Mouse (Mus musculus): ENCODE data around the gene Ccdc138. TPM values are rescaled to one million over a fixed set of nuclear protein-coding genes. Genes with fewer than 3 reads are reported as not detected.

Ccdc138 gene
- polyA plus RNA-seq, 1 experiment from 2014 or later = 10.7 TPM

- 87% methylated on average over 3 of the region's 3 CpGs for WGBS
- no peaks in the 10 kb centered on the region for H3K4me1 ChIP-seq
- H3K36me3 ChIP-seq = no peaks in the 10 kb centered on the region
- no peak overlapping the region for H3K4me2 ChIP-seq
- no peak overlapping the region for H3K4me3 ChIP-seq (replicated peaks)
- no peaks in the 10 kb centered on the region for H3K9me3 ChIP-seq (replicated peaks)
- no peak overlapping the region for H3K27ac ChIP-seq
- no peak for ATAC-seq (replicated peaks; ENCODE audit: low FRiP score)
- no peaks in the 10 kb centered on the region for H3K27me3 ChIP-seq
- no peak overlapping the region for H3K9ac ChIP-seq
Measured at GRCm38 (mm10) chr10:58595197-58595596, 97.4 kb downstream of the Ccdc138 start.

GRCm38 (mm10) chr10:58595821-58596220 lies 98.1 kb downstream of the Ccdc138 start:
- WGBS = 63% methylated on average over 5 of the region's 5 CpGs
- no peaks in the 10 kb centered on the region for H3K36me3 ChIP-seq
- H3K27me3 ChIP-seq = no peaks in the 10 kb centered on the region
- ATAC-seq (replicated peaks; ENCODE audit: low FRiP score) = no peak
- H3K4me3 ChIP-seq (replicated peaks) = no peak overlapping the region
- H3K4me2 ChIP-seq = no peak overlapping the region
- no peaks in the 10 kb centered on the region for H3K4me1 ChIP-seq
- H3K9ac ChIP-seq = no peak overlapping the region
- H3K27ac ChIP-seq = no peak overlapping the region
- no peaks in the 10 kb centered on the region for H3K9me3 ChIP-seq (replicated peaks)

- H3K9ac ChIP-seq = no peak overlapping the region
- H3K4me1 ChIP-seq = 0 out of 2 replicates have a peak, but pooled peaks cover 9% of the 10 kb centered on the region
- no peak for ATAC-seq (replicated peaks; ENCODE audit: low FRiP score)
- H3K36me3 ChIP-seq = no peaks in the 10 kb centered on the region
- no peaks in the 10 kb centered on the region for H3K27me3 ChIP-seq
- H3K27ac ChIP-seq = no peak overlapping the region
- no peaks in the 10 kb centered on the region for H3K9me3 ChIP-seq (replicated peaks)
- H3K4me2 ChIP-seq = no peak overlapping the region
- 85% methylated on average over 5 of the region's 5 CpGs for WGBS
- H3K4me3 ChIP-seq (replicated peaks) = no peak overlapping the region
Measured at GRCm38 (mm10) chr10:58600151-58600550, 102.4 kb downstream of the Ccdc138 start.

- Histone ChIP-seq H3K9me3 (replicated peaks) (no peaks in the 10 kb centered on the region), H3K4me2 (no peak overlapping the region), H3K27me3 (no peaks in the 10 kb centered on the region), H3K27ac (no peak overlapping the region), H3K9ac (no peak overlapping the region), H3K4me1 (0 out of 2 replicates have a peak, but pooled peaks cover 13% of the 10 kb centered on the region), H3K36me3 (no peaks in the 10 kb centered on the region), H3K4me3 (replicated peaks) (no peak overlapping the region)
- no peak for ATAC-seq (replicated peaks; ENCODE audit: low FRiP score)
- 10% methylated on average over 5 of the region's 5 CpGs for WGBS
Measured at GRCm38 (mm10) chr10:58600983-58601382, 103.2 kb downstream of the Ccdc138 start.

GRCm38 (mm10) chr10:58601431-58601901 lies 103.7 kb downstream of the Ccdc138 start:
- no peak overlapping the region for H3K4me2 ChIP-seq
- H3K9me3 ChIP-seq (replicated peaks) = no peaks in the 10 kb centered on the region
- no peak for ATAC-seq (replicated peaks; ENCODE audit: low FRiP score)
- H3K27me3 ChIP-seq = no peaks in the 10 kb centered on the region
- H3K4me3 ChIP-seq (replicated peaks) = no peak overlapping the region
- H3K27ac ChIP-seq = no peak overlapping the region
- 0 out of 2 replicates have a peak, but pooled peaks cover 13% of the 10 kb centered on the region for H3K4me1 ChIP-seq
- H3K36me3 ChIP-seq = no peaks in the 10 kb centered on the region
- H3K9ac ChIP-seq = no peak overlapping the region
- WGBS = 33% methylated on average over 6 of the region's 6 CpGs

- WGBS = 57% methylated on average over 7 of the region's 7 CpGs
- Histone ChIP-seq H3K27me3 (no peaks in the 10 kb centered on the region), H3K27ac (no peak overlapping the region), H3K4me1 (0 out of 2 replicates have a peak, but pooled peaks cover 13% of the 10 kb centered on the region), H3K4me2 (no peak overlapping the region), H3K36me3 (no peaks in the 10 kb centered on the region), H3K9me3 (replicated peaks) (no peaks in the 10 kb centered on the region), H3K9ac (no peak overlapping the region), H3K4me3 (replicated peaks) (no peak overlapping the region)
- no peak for ATAC-seq (replicated peaks; ENCODE audit: low FRiP score)
Measured at GRCm38 (mm10) chr10:58601946-58602345, 104.2 kb downstream of the Ccdc138 start.

- peak overlapping the region; percentile 41 for H3K27ac ChIP-seq
- no peaks in the 10 kb centered on the region for H3K36me3 ChIP-seq
Measured at GRCm38 (mm10) chr10:58604779-58605178, 107.0 kb downstream of the Ccdc138 start.

GRCm38 (mm10) chr10:58606356-58606755 lies 108.6 kb downstream of the Ccdc138 start:
- Histone ChIP-seq H3K27ac (no peak overlapping the region), H3K36me3 (no peaks in the 10 kb centered on the region), H3K9me3 (replicated peaks) (no peaks in the 10 kb centered on the region), H3K27me3 (no peaks in the 10 kb centered on the region), H3K9ac (no peak overlapping the region), H3K4me1 (0 out of 2 replicates have a peak, but pooled peaks cover 13% of the 10 kb centered on the region), H3K4me2 (no peak overlapping the region), H3K4me3 (replicated peaks) (no peak overlapping the region)
- 91% methylated on average over 3 of the region's 3 CpGs for WGBS
- no peak for ATAC-seq (replicated peaks; ENCODE audit: low FRiP score)

More at GRCm38 (mm10) chr10:58604779-58605178, 107.0 kb downstream of the Ccdc138 start:
- WGBS = 21% methylated on average over 2 of the region's 2 CpGs
- H3K4me2 ChIP-seq = no peak overlapping the region
- ATAC-seq (replicated peaks; ENCODE audit: low FRiP score) = peak; percentile 87
- H3K9me3 ChIP-seq (replicated peaks) = no peaks in the 10 kb centered on the region
- no peak overlapping the region for H3K4me3 ChIP-seq (replicated peaks)
- H3K4me1 ChIP-seq = 0 out of 2 replicates have a peak, but pooled peaks cover 13% of the 10 kb centered on the region
- no peaks in the 10 kb centered on the region for H3K27me3 ChIP-seq
- no peak overlapping the region for H3K9ac ChIP-seq

GRCm38 (mm10) chr10:58608858-58609257 lies 111.1 kb downstream of the Ccdc138 start:
- H3K9ac ChIP-seq = no peak overlapping the region
- H3K4me1 ChIP-seq = 0 out of 2 replicates have a peak, but pooled peaks cover 9% of the 10 kb centered on the region
- no peak for ATAC-seq (replicated peaks; ENCODE audit: low FRiP score)
- no peaks in the 10 kb centered on the region for H3K27me3 ChIP-seq
- no peak overlapping the region for H3K4me2 ChIP-seq
- no peaks in the 10 kb centered on the region for H3K36me3 ChIP-seq
- WGBS = 80% methylated on average over 3 of the region's 3 CpGs
- H3K4me3 ChIP-seq (replicated peaks) = no peak overlapping the region
- H3K9me3 ChIP-seq (replicated peaks) = no peaks in the 10 kb centered on the region
- no peak overlapping the region for H3K27ac ChIP-seq

GRCm38 (mm10) chr10:58610484-58611261 lies 112.9 kb downstream of the Ccdc138 start:
- no peak for ATAC-seq (replicated peaks; ENCODE audit: low FRiP score)
- no peak overlapping the region for H3K27ac ChIP-seq
- 79% methylated on average over 7 of the region's 7 CpGs for WGBS
- no peaks in the 10 kb centered on the region for H3K27me3 ChIP-seq
- H3K4me1 ChIP-seq = no peaks in the 10 kb centered on the region
- H3K36me3 ChIP-seq = no peaks in the 10 kb centered on the region
- no peak overlapping the region for H3K4me2 ChIP-seq
- H3K4me3 ChIP-seq (replicated peaks) = no peak overlapping the region
- no peak overlapping the region for H3K9ac ChIP-seq
- H3K9me3 ChIP-seq (replicated peaks) = no peaks in the 10 kb centered on the region

GRCm38 (mm10) chr10:58614601-58615000 lies 116.9 kb downstream of the Ccdc138 start:
- H3K4me2 ChIP-seq = no peak overlapping the region
- 90% methylated on average over 6 of the region's 6 CpGs for WGBS
- no peak overlapping the region for H3K4me3 ChIP-seq (replicated peaks)
- H3K27me3 ChIP-seq = no peaks in the 10 kb centered on the region
- H3K9ac ChIP-seq = no peak overlapping the region
- H3K9me3 ChIP-seq (replicated peaks) = no peaks in the 10 kb centered on the region
- no peaks in the 10 kb centered on the region for H3K36me3 ChIP-seq
- no peak for ATAC-seq (replicated peaks; ENCODE audit: low FRiP score)
- no peaks in the 10 kb centered on the region for H3K4me1 ChIP-seq
- H3K27ac ChIP-seq = no peak overlapping the region

- Histone ChIP-seq H3K36me3 (no peaks in the 10 kb centered on the region), H3K4me3 (replicated peaks) (no peak overlapping the region), H3K27me3 (no peaks in the 10 kb centered on the region), H3K4me2 (no peak overlapping the region), H3K9ac (no peak overlapping the region), H3K9me3 (replicated peaks) (no peaks in the 10 kb centered on the region), H3K4me1 (no peaks in the 10 kb centered on the region), H3K27ac (no peak overlapping the region)
- no peak for ATAC-seq (replicated peaks; ENCODE audit: low FRiP score)
- 85% methylated on average over 5 of the region's 5 CpGs for WGBS
Measured at GRCm38 (mm10) chr10:58616565-58616964, 118.8 kb downstream of the Ccdc138 start.
